Mouse (Mus musculus) CH12.LX (cell line): Measurements from ENCODE around the gene Zkscan5. TPM values are rescaled to one million over a fixed set of nuclear protein-coding genes. Genes with fewer than 3 reads are reported as not detected.

Experiments
- DNase-seq: peaks from one replicate; pipeline ENCODE4 v3.0.0-alpha.2; 2013; ENCODE audit errors: extremely low read depth
- H3K27ac ChIP-seq: 2 replicates; pipeline ENCODE4 v1.5.1; 2012; ENCODE audit warnings: low read depth, mild to moderate bottlenecking, control low read depth, moderate library complexity; ENCODE audit not compliant: insufficient read depth
- H3K27me3 ChIP-seq: replicated peaks from 2 replicates; pipeline ENCODE3; 2012; ENCODE audit warnings: inconsistent platforms
- H3K36me3 ChIP-seq, 2 experiments: replicated peaks in 1 of 2; 2 replicates each; pipeline versions ENCODE3 to v1.6.1; 2012; ENCODE audit warnings: inconsistent platforms in 1 of 2, low read length in 1 of 2, mild to moderate bottlenecking in 1 of 2, mixed read lengths in 1 of 2, moderate library complexity in 1 of 2; ENCODE audit not compliant: control insufficient read depth in 1 of 2, insufficient read depth in 1 of 2
- H3K4me1 ChIP-seq, 2 experiments: 2 replicates each; pipeline ENCODE4 v1.6.1; 2012; ENCODE audit warnings: inconsistent platforms in 1 of 2, moderate library complexity in 1 of 2; ENCODE audit not compliant: insufficient read depth in 2 of 2, control insufficient read depth in 1 of 2
- H3K4me2 ChIP-seq: 2 replicates; pipeline ENCODE4 v1.6.1; 2012; ENCODE audit warnings: low read depth, mild to moderate bottlenecking, control low read depth; ENCODE audit not compliant: poor library complexity, insufficient read depth, severe bottlenecking
- H3K4me3 ChIP-seq, 3 experiments: fragments of 150-350 bp in 1 of 3; sonication (generic) in 1 of 3; replicated peaks in 1 of 3; 2 replicates each; pipeline versions ENCODE3 to v1.5.1; 2011 to 2012; ENCODE audit warnings: low read depth in 2 of 3, low read length in 2 of 3, mild to moderate bottlenecking in 2 of 3, moderate library complexity in 2 of 3, control low read depth in 1 of 3, improper control_type of control experiment in 1 of 3, inconsistent platforms in 1 of 3, mixed read lengths in 1 of 3; ENCODE audit not compliant: poor library complexity in 1 of 3
- H3K79me2 ChIP-seq: replicated peaks from 2 replicates; pipeline ENCODE4 v1.6.1; 2012; ENCODE audit warnings: mild to moderate bottlenecking, moderate library complexity; ENCODE audit not compliant: control insufficient read depth, poor library complexity, insufficient read depth, severe bottlenecking; ENCODE audit errors: extremely low read depth
- H3K9ac ChIP-seq: 2 replicates; pipeline ENCODE4 v1.6.1; 2012; ENCODE audit warnings: low read depth, mild to moderate bottlenecking, control low read depth, moderate library complexity; ENCODE audit not compliant: insufficient read depth
- H3K9me3 ChIP-seq: replicated peaks from 2 replicates; pipeline ENCODE3; 2012; ENCODE audit warnings: low read length, inconsistent platforms, mixed read lengths
- BHLHE40 ChIP-seq: IDR thresholded peaks from 2 replicates; pipeline ENCODE4 v1.6.1; 2011; ENCODE audit warnings: mild to moderate bottlenecking, low read depth, low read length, improper control_type of control experiment
- CHD1 ChIP-seq: IDR thresholded peaks from 2 replicates; pipeline ENCODE4 v1.6.1; 2012; ENCODE audit warnings: low read depth, low read length, improper control_type of control experiment, inconsistent platforms
- CHD2 ChIP-seq: IDR thresholded peaks from 2 replicates; pipeline ENCODE4 v1.6.1; 2011; ENCODE audit warnings: low read length, improper control_type of control experiment
- E2F4 ChIP-seq: IDR thresholded peaks from 2 replicates; pipeline ENCODE4 v1.6.1; 2011; ENCODE audit warnings: low read depth, low read length, improper control_type of control experiment; ENCODE audit not compliant: insufficient replicate concordance
- ELF1 ChIP-seq: IDR thresholded peaks from 2 replicates; pipeline ENCODE4 v1.6.1; 2014; ENCODE audit warnings: low read depth, mild to moderate bottlenecking, inconsistent platforms, low read length, improper control_type of control experiment
- GABPA ChIP-seq: IDR thresholded peaks from 2 replicates; pipeline ENCODE4 v1.6.1; 2012; ENCODE audit warnings: low read depth, low read length, improper control_type of control experiment, inconsistent platforms; ENCODE audit not compliant: insufficient replicate concordance
- HCFC1 ChIP-seq: IDR thresholded peaks from 2 replicates; pipeline ENCODE4 v1.6.1; 2012; ENCODE audit warnings: low read depth, mild to moderate bottlenecking, inconsistent platforms, low read length, improper control_type of control experiment
- JUN ChIP-seq: IDR thresholded peaks from 2 replicates; pipeline ENCODE4 v1.6.1; 2011; ENCODE audit warnings: low read depth, mild to moderate bottlenecking, low read length, improper control_type of control experiment, moderate library complexity; ENCODE audit not compliant: insufficient read depth
- JUND ChIP-seq: conservative IDR thresholded peaks from 2 replicates; pipeline ENCODE4 v1.6.1; 2011; ENCODE audit warnings: low read depth, low read length, improper control_type of control experiment
- KAT2A ChIP-seq: IDR thresholded peaks from 2 replicates; pipeline ENCODE4 v1.6.1; 2012; ENCODE audit warnings: low read length, improper control_type of control experiment, inconsistent platforms; ENCODE audit not compliant: insufficient replicate concordance
- MAFK ChIP-seq: IDR thresholded peaks from 2 replicates; pipeline ENCODE4 v1.6.1; 2011; ENCODE audit warnings: low read length, improper control_type of control experiment; ENCODE audit not compliant: insufficient replicate concordance
- MAX ChIP-seq: IDR thresholded peaks from 2 replicates; pipeline ENCODE4 v1.6.1; 2011; ENCODE audit warnings: low read length, improper control_type of control experiment
- MAZ ChIP-seq: IDR thresholded peaks from 2 replicates; pipeline ENCODE4 v1.6.1; 2012; ENCODE audit warnings: low read depth, mild to moderate bottlenecking, inconsistent platforms, low read length, improper control_type of control experiment, moderate library complexity
- MEF2A ChIP-seq: IDR thresholded peaks from 2 replicates; pipeline ENCODE4 v1.6.1; 2014; ENCODE audit warnings: low read depth, mild to moderate bottlenecking, inconsistent platforms, low read length, improper control_type of control experiment, borderline replicate concordance
- MXI1 ChIP-seq: IDR thresholded peaks from 2 replicates; pipeline ENCODE4 v1.6.1; 2011; ENCODE audit warnings: mild to moderate bottlenecking, low read depth, low read length, improper control_type of control experiment
- MYC ChIP-seq: IDR thresholded peaks from 2 replicates; pipeline ENCODE4 v1.6.1; 2011; ENCODE audit warnings: low read depth, mild to moderate bottlenecking, improper control_type of control experiment, low read length
- NELFE ChIP-seq: IDR thresholded peaks from 2 replicates; pipeline ENCODE4 v1.6.1; 2011; ENCODE audit warnings: low read depth, low read length, improper control_type of control experiment
- NRF1 ChIP-seq: IDR thresholded peaks from 2 replicates; pipeline ENCODE4 v1.6.1; 2014; ENCODE audit warnings: low read depth, mild to moderate bottlenecking, inconsistent platforms, low read length, improper control_type of control experiment, moderate library complexity
- PAX5 ChIP-seq: IDR thresholded peaks from 2 replicates; pipeline ENCODE4 v1.6.1; 2012; ENCODE audit warnings: low read length, inconsistent platforms, mixed read lengths
- POLR2A ChIP-seq: IDR thresholded peaks from 2 replicates; pipeline ENCODE4 v1.6.1; 2011; ENCODE audit warnings: low read depth, mild to moderate bottlenecking, improper control_type of control experiment, low read length
- RAD21 ChIP-seq: IDR thresholded peaks from 2 replicates; pipeline ENCODE4 v1.6.1; 2011; ENCODE audit warnings: low read depth, mild to moderate bottlenecking, low read length, improper control_type of control experiment, moderate library complexity
- RCOR1 ChIP-seq: conservative IDR thresholded peaks from 2 replicates; pipeline ENCODE4 v1.6.1; 2012; ENCODE audit warnings: low read depth, mild to moderate bottlenecking, inconsistent platforms, low read length, improper control_type of control experiment
- SIN3A ChIP-seq: IDR thresholded peaks from 2 replicates; pipeline ENCODE4 v1.6.1; 2012; ENCODE audit warnings: low read length, improper control_type of control experiment, inconsistent platforms
- TBP ChIP-seq: conservative IDR thresholded peaks from 2 replicates; pipeline ENCODE4 v1.6.1; 2011; ENCODE audit warnings: low read depth, low read length, improper control_type of control experiment
- TCF12 ChIP-seq: IDR thresholded peaks from 2 replicates; pipeline ENCODE4 v1.6.1; 2014; ENCODE audit warnings: low read depth, mild to moderate bottlenecking, inconsistent platforms, low read length, improper control_type of control experiment
- UBTF ChIP-seq: IDR thresholded peaks from 2 replicates; pipeline ENCODE4 v1.6.1; 2012; ENCODE audit warnings: low read depth, mild to moderate bottlenecking, inconsistent platforms, low read length, improper control_type of control experiment, moderate library complexity
- USF1 ChIP-seq: IDR thresholded peaks from 2 replicates; pipeline ENCODE4 v1.6.1; 2014; ENCODE audit warnings: low read depth, mild to moderate bottlenecking, inconsistent platforms, low read length, improper control_type of control experiment
- USF2 ChIP-seq: conservative IDR thresholded peaks from 2 replicates; pipeline ENCODE4 v1.6.1; 2011; ENCODE audit warnings: low read depth, low read length, improper control_type of control experiment
- ZKSCAN1 ChIP-seq: IDR thresholded peaks from 2 replicates; pipeline ENCODE4 v1.6.1; 2012; ENCODE audit warnings: low read depth, inconsistent platforms, low read length, improper control_type of control experiment, borderline replicate concordance
- ZMIZ1 ChIP-seq: IDR thresholded peaks from 2 replicates; pipeline ENCODE4 v1.6.1; 2012; ENCODE audit warnings: low read depth, mild to moderate bottlenecking, inconsistent platforms, low read length, improper control_type of control experiment
- ZNF384 ChIP-seq: IDR thresholded peaks from 2 replicates; pipeline ENCODE4 v1.6.1; 2012; ENCODE audit warnings: low read depth, low read length, improper control_type of control experiment, inconsistent platforms
- dilution Hi-C: fragments of 300-500 bp; cut with MboI; formaldehyde crosslinking; loops from 2 replicates; pipeline ENCODE4 v1.14.3; 2020; ENCODE audit warnings: low sequenced_read_pairs; ENCODE audit not compliant: extremely low pct_unique_long_range_greater_than_20kb, extremely low pct_ligation_motif_present
- in situ Hi-C: fragments of 300-500 bp; cut with MboI; formaldehyde crosslinking; loops from 3 replicates; pipeline ENCODE4 v1.14.3; 2019; ENCODE audit warnings: low sequenced_read_pairs, low pct_ligation_motif_present, low pct_unique_long_range_greater_than_20kb, mixed read lengths
- polyA plus RNA-seq: library from polyadenylated mRNA; unstranded; fragments of >175 nt; gene quantifications from 2 replicates; pipeline ENCODE4 v1.2.1, GENCODE M21; 2012; ENCODE audit warnings: low read depth; ENCODE audit not compliant: insufficient read length
- total RNA-seq, 2 experiments: library from RNA; depleted of rRNA; stranded (reverse); fragments of 300-350 nt in 1 of 2; fragments of >200 nt in 1 of 2; gene quantifications; 2 replicates each; pipeline ENCODE4 v1.2.3; 2012 to 2014

Zkscan5 gene
- total and polyA plus RNA-seq, 3 experiments = 5.0 to 5.6 (median 5.3) TPM

DNA sequence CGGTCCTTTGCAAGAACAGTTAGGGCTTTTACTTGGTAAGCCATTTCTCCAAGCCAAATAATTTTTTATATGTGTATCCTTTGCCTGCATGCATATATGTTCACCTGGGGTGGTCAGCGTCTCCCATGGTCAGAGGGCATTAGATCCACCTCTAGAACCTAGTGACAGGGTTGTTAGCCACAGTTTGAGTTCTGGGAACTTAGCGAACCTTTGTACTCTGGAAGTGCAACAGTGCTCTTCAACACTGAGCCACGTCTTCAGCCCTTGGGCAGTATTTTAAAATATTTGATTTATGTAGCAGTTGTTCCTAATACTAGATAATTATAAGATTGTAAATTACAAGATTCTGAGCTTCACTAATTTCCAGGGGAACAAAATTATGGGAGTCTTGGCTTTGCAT lies 26.3 kb downstream of the Zkscan5 start:
- H3K4me2 ChIP-seq = peak overlapping the region; percentile 35; the same call in 1 of the 2 replicates
- H3K27me3 ChIP-seq = no peaks in the 10 kb centered on the region
- H3K4me3 ChIP-seq = peak overlapping the region; percentile 64 to 98 (median 92)
- no peak for DNase-seq
- H3K4me1 ChIP-seq = peaks cover 0 to 17% of the 10 kb centered on the region in 2 experiments; a peak in 2 of 4 replicates
- H3K9ac ChIP-seq = peak overlapping the region; percentile 91
- no peak overlapping the region for H3K27ac ChIP-seq
- in situ Hi-C loops = no loop called here
- peaks cover 41% of the 10 kb centered on the region for H3K79me2 ChIP-seq
- peaks cover 24 to 25% of the 10 kb centered on the region in 2 experiments for H3K36me3 ChIP-seq
- no peaks in the 10 kb centered on the region for H3K9me3 ChIP-seq
- TF ChIP-seq CHD2 (no peak), E2F4 (no peak), RAD21 (no peak), UBTF (no peak), JUND (no peak)
- dilution Hi-C loops = no loop called here

DNA sequence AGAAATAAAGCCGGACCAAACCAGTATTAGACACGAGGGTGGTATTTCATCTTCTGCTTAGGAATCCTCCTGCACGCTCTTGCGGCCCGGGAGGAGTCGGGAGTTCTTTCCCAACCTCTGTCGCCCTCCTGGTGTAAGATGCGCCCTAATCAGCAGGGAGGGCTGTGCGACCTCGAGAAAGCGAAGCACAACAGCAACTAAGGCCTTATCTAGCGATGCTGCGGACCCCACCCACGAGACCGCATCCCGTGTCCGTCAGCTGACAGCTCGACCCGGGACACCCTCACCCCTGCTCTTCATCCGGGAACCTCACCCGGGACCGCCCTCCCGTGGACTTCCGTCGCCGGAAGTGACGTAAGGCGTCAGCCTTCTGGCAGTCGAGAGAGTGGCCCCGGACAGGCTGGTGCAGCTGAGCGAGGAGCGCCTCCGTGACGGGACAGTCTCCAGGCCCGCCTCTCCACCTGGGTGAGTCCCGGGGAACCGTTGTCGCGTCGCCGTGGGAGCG lies 27.1 kb downstream of the Zkscan5 start, which contains the start of gene Zfp655:
Zfp655 (plus strand) TSS at position 349 of the 505 bp plus-strand sequence.
- in situ Hi-C loops = no loop called here
- TF ChIP-seq KAT2A (peak; percentile 75; the same call in 1 of the 2 replicates), USF2 (0 out of 2 replicates have a peak, but pooled peaks have one; percentile 11), BHLHE40 (peak; percentile 96), TCF12 (peak; percentile 95), UBTF (no peak), CHD2 (no peak), MAFK (no peak), MAZ (peak; percentile 68; the same call in 1 of the 2 replicates), MYC (peak; percentile 59; the same call in 1 of the 2 replicates), CHD1 (no peak), GABPA (no peak; the same call in 1 of the 2 replicates), MXI1 (peak; percentile 93), RAD21 (no peak), MAX (peak; percentile 78), E2F4 (no peak), POLR2A (peak; percentile 96), NRF1 (peak; percentile 27; the same call in 1 of the 2 replicates), ZMIZ1 (peak; percentile 91), ZNF384 (no peak), NELFE (peak; percentile 95; the same call in 1 of the 2 replicates), ELF1 (peak; percentile 76), RCOR1 (no peak; the same call in 1 of the 2 replicates), HCFC1 (peak; percentile 82), SIN3A (peak; percentile 99), TBP (peak; percentile 80), USF1 (peak; percentile 63), PAX5 (no peak), ZKSCAN1 (no peak), MEF2A (peak; percentile 76), JUN (no peak)

More for the DNA sequence above, 27.1 kb downstream of the Zkscan5 start, which contains the start of gene Zfp655:
- Histone ChIP-seq H3K27ac (peak within 1 kb of the TSS; percentile 54), H3K36me3 (peaks cover 29 to 32% of the 10 kb centered on the region in 2 experiments), H3K9me3 (no peaks in the 10 kb centered on the region), H3K9ac (peak within 1 kb of the TSS; percentile 99), H3K4me2 (peak within 1 kb of the TSS; percentile 86), H3K4me3 (peak within 1 kb of the TSS; percentile 64 to 98 (median 92)), H3K79me2 (peaks cover 46% of the 10 kb centered on the region), H3K27me3 (no peaks in the 10 kb centered on the region), H3K4me1 (peaks cover 0 to 17% of the 10 kb centered on the region in 2 experiments; a peak in 2 of 4 replicates)
- dilution Hi-C loops = no loop called here
- DNase-seq = peak; percentile 96
